Mouse (Mus musculus) gonadal fat pad, adult 2 months (tissue): Measurements from ENCODE around the gene Prdm5. TPM values are rescaled to one million over a fixed set of nuclear protein-coding genes. Genes with fewer than 3 reads are reported as not detected.

Source experiments
- DNase-seq: peaks from one replicate; pipeline ENCODE4 v3.0.0-alpha.2; 2012; ENCODE audit warnings: low read depth
- polyA plus RNA-seq: library from polyadenylated mRNA; depleted of rRNA; stranded (reverse); fragments of >200 nt; gene quantifications from 2 replicates; pipeline ENCODE4 v1.2.3, GENCODE M21; 2012

The Prdm5 gene
- polyA plus RNA-seq, 1 experiment, result 1.8 TPM

GRCm38 (mm10) chr6:65831443-65831842 is 52.7 kb downstream of the Prdm5 start:
- DNase-seq, result no peak

- no peak for DNase-seq
Observed at GRCm38 (mm10) chr6:65834013-65834412, 55.2 kb downstream of the Prdm5 start.

GRCm38 (mm10) chr6:65842579-65842978 is 63.8 kb downstream of the Prdm5 start:
- DNase-seq, result no peak

GRCm38 (mm10) chr6:65849127-65849526 is 70.3 kb downstream of the Prdm5 start:
- no peak for DNase-seq

- DNase-seq, result no peak
Observed at GRCm38 (mm10) chr6:65849687-65850086, 70.9 kb downstream of the Prdm5 start.

GRCm38 (mm10) chr6:65850221-65850620 is 71.4 kb downstream of the Prdm5 start:
- DNase-seq, result no peak

GRCm38 (mm10) chr6:65854020-65854419 is 75.2 kb downstream of the Prdm5 start:
- DNase-seq, result no peak

GRCm38 (mm10) chr6:65854585-65854984 is 75.8 kb downstream of the Prdm5 start:
- no peak for DNase-seq

- DNase-seq, result no peak
Observed at GRCm38 (mm10) chr6:65860609-65861008, 81.8 kb downstream of the Prdm5 start.

- no peak for DNase-seq
Observed at GRCm38 (mm10) chr6:65862836-65863235, 84.0 kb downstream of the Prdm5 start.

GRCm38 (mm10) chr6:65864233-65864632 is 85.4 kb downstream of the Prdm5 start:
- DNase-seq, result no peak

- no peak for DNase-seq
Observed at GRCm38 (mm10) chr6:65864919-65865318, 86.1 kb downstream of the Prdm5 start.

GRCm38 (mm10) chr6:65865861-65866260 is 87.1 kb downstream of the Prdm5 start:
- no peak for DNase-seq

- no peak for DNase-seq
Observed at GRCm38 (mm10) chr6:65871754-65872278, 93.0 kb downstream of the Prdm5 start.

GRCm38 (mm10) chr6:65878300-65878699 is 99.5 kb downstream of the Prdm5 start:
- DNase-seq, result no peak

GRCm38 (mm10) chr6:65888835-65889234 is 110.0 kb downstream of the Prdm5 start:
- no peak for DNase-seq

- no peak for DNase-seq
Observed at GRCm38 (mm10) chr6:65892045-65892660, 113.4 kb downstream of the Prdm5 start.

GRCm38 (mm10) chr6:65906657-65907182 is 127.9 kb downstream of the Prdm5 start:
- no peak for DNase-seq

GRCm38 (mm10) chr6:65915421-65915820 is 136.6 kb downstream of the Prdm5 start:
- no peak for DNase-seq

- no peak for DNase-seq
Observed at GRCm38 (mm10) chr6:65921703-65922102, 142.9 kb downstream of the Prdm5 start.

- no peak for DNase-seq
Observed at GRCm38 (mm10) chr6:65923501-65924084, 144.8 kb downstream of the Prdm5 start.

GRCm38 (mm10) chr6:65925737-65926333 is 147.0 kb downstream of the Prdm5 start:
- no peak for DNase-seq

- no peak for DNase-seq
Observed at GRCm38 (mm10) chr6:65930523-65930922, 151.7 kb downstream of the Prdm5 start.
